Mouse (Mus musculus) forebrain, embryonic 11.5 days (tissue): ENCODE data around the gene Nlrc5. TPM values are rescaled to one million over a fixed set of nuclear protein-coding genes. Genes with fewer than 3 reads are reported as not detected.
"Not testable (repeated sequence)": the region's sequence is repeated elsewhere in the genome, so short reads cannot be mapped to it uniquely, and the experiment has no call there.

ENCODE experiments used
- ATAC-seq: fragments of 200-750 bp; cut with Nextera tagmentation; replicated peaks from 2 replicates; pipeline ENCODE4 v1.8.0; 2017; ENCODE audit warnings: moderate TSS enrichment; ENCODE audit not compliant: low FRiP score
- DNase-seq: peaks from one replicate; pipeline ENCODE4 v3.0.0-alpha.2; 2017; ENCODE audit warnings: low spot score
- H3K27ac ChIP-seq: fragments of 300-500 bp; sonication (generic); 2 replicates; pipeline ENCODE4 v1.5.1; 2014; ENCODE audit warnings: low read depth, low read length
- H3K27me3 ChIP-seq: fragments of 300-500 bp; sonication (generic); 2 replicates; pipeline ENCODE4 v1.6.1; 2014; ENCODE audit warnings: mild to moderate bottlenecking, low read length, mixed read lengths; ENCODE audit not compliant: control insufficient read depth, insufficient read depth
- H3K36me3 ChIP-seq: fragments of 300-500 bp; sonication (generic); 2 replicates; pipeline ENCODE4 v1.6.1; 2014; ENCODE audit warnings: mild to moderate bottlenecking, low read length, moderate library complexity, mixed read lengths; ENCODE audit not compliant: control insufficient read depth, insufficient read depth
- H3K4me1 ChIP-seq: fragments of 300-500 bp; sonication (generic); replicated peaks from 2 replicates; pipeline ENCODE4 v1.6.1; 2014; ENCODE audit warnings: low read length, mixed read lengths; ENCODE audit not compliant: control insufficient read depth, insufficient read depth
- H3K4me2 ChIP-seq: fragments of 300-500 bp; sonication (generic); 2 replicates; pipeline ENCODE4 v1.6.1; 2014; ENCODE audit warnings: low read depth, mild to moderate bottlenecking, low read length, moderate library complexity, mixed read lengths; ENCODE audit not compliant: severe bottlenecking
- H3K4me3 ChIP-seq: fragments of 300-500 bp; sonication (generic); 2 replicates; pipeline ENCODE4 v1.5.1; 2014; ENCODE audit warnings: low read depth, low read length
- H3K9ac ChIP-seq: fragments of 300-500 bp; sonication (generic); 2 replicates; pipeline ENCODE4 v1.6.1; 2014; ENCODE audit warnings: low read length
- H3K9me3 ChIP-seq: fragments of 300-500 bp; sonication (generic); 2 replicates; pipeline ENCODE4 v1.6.1; 2016; ENCODE audit warnings: low read length, mixed read lengths; ENCODE audit not compliant: control insufficient read depth
- WGBS: fragments of 180-500 bp; shearing (Covaris S2); extraction: QIAGEN DNeasy Blood & Tissue Kit; methylation state at CpG from one replicate; pipeline ENCODE4 v1.1.7; 2014; 5-methylcytosine and 5-hydroxymethylcytosine counted together
- polyA plus RNA-seq: library from polyadenylated mRNA; unstranded; fragments of >200 nt; fragmentation: Nextera tagmentation; extraction: Ambion mirVana; gene quantifications from 2 replicates; pipeline ENCODE4 v1.2.1, GENCODE M21; 2014

The Nlrc5 gene
- polyA plus RNA-seq, 1 experiment from 2014 or later = 0.09 TPM

DNA sequence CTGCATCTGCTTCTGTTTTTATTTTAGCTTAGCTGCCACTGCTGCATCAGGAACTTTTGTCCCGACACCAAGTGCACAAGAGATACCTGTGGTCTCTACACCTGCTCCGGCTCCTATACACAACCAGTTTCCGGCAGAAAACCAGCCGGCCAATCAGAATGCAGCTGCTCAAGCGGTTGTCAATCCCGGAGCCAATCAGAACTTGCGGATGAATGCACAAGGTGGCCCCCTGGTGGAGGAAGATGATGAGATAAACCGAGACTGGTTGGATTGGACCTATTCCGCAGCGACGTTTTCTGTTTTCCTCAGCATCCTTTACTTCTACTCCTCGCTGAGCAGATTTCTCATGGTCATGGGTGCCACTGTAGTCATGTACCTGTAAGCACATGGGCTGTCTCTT lies 42.0 kb upstream of the Nlrc5 start:
- Histone ChIP-seq H3K4me1 (no peaks in the 10 kb centered on the region), H3K27me3 (no peaks in the 10 kb centered on the region), H3K9me3 (no peaks in the 10 kb centered on the region), H3K36me3 (peaks cover 15% of the 10 kb centered on the region), H3K9ac (no peak overlapping the region), H3K4me3 (no peak overlapping the region), H3K27ac (no peak overlapping the region), H3K4me2 (no peak overlapping the region)
- no peak for DNase-seq
- ATAC-seq = no peak
- WGBS = 82% methylated on average over 12 of the region's 12 CpGs

DNA sequence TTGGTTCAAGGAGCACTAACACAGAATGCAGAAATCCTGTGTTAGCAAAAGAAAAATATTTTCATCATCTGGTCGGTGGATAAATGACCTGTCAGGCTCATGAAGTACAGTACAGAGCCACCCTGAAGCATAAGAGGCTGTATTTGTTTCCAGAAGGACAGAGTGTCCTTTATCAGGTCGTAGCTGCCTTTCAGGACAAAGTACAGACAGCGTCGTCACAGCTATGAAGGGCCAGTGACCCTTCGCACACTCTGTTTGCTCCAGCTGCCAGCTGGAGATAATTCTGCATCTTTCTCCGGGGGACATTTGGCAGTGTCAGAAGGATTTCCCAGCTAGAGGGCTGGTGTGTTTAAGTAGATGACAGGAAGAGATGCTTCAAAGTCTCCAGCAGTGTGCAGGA lies 41.5 kb upstream of the Nlrc5 start:
- Histone ChIP-seq H3K27me3 (no peaks in the 10 kb centered on the region), H3K4me3 (no peak overlapping the region), H3K36me3 (peaks cover 15% of the 10 kb centered on the region), H3K27ac (no peak overlapping the region), H3K9ac (no peak overlapping the region), H3K9me3 (no peaks in the 10 kb centered on the region), H3K4me1 (no peaks in the 10 kb centered on the region), H3K4me2 (no peak overlapping the region)
- no peak for DNase-seq
- 91% methylated on average over 6 of the region's 6 CpGs for WGBS
- ATAC-seq = no peak

DNA sequence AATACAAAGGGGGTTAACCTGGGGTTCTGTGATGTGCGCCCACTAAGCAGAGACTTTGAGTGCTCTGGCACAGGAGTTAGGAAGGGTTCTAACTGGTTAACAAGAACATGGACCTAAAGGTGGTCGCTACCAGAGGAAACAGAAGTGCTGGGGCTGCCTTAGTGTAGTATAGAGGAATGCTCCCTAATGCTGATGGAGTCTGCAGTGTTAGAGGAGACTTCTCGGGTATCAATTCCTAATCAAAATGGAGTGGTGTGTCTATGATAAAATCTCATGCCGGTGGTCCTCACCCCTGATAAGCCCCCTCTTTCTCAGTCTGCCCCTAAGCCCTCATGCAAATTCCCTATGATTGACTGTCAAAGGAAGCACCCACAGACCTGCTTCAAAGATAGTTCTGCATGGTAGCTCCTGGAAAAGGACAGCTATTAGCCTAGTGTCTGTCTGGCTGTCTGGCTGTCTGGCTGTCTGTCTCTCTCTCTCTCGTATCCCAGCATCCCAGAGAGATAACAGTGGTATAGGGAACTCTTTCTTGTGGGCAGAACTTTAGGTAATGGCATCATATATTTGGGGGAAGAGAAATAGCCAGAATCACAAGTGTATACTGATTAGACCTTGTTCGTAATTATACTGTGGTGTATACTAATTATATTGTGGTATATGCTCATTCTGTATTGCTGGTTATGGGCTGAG lies 38.2 kb upstream of the Nlrc5 start:
- Histone ChIP-seq H3K4me2 (no peak overlapping the region), H3K27me3 (no peaks in the 10 kb centered on the region), H3K9me3 (no peaks in the 10 kb centered on the region), H3K9ac (no peak overlapping the region), H3K27ac (no peak overlapping the region), H3K4me1 (no peaks in the 10 kb centered on the region), H3K4me3 (no peak overlapping the region), H3K36me3 (peaks cover 14% of the 10 kb centered on the region)
- WGBS = 84% methylated on average over 6 of the region's 6 CpGs
- ATAC-seq = no peak
- no peak for DNase-seq

DNA sequence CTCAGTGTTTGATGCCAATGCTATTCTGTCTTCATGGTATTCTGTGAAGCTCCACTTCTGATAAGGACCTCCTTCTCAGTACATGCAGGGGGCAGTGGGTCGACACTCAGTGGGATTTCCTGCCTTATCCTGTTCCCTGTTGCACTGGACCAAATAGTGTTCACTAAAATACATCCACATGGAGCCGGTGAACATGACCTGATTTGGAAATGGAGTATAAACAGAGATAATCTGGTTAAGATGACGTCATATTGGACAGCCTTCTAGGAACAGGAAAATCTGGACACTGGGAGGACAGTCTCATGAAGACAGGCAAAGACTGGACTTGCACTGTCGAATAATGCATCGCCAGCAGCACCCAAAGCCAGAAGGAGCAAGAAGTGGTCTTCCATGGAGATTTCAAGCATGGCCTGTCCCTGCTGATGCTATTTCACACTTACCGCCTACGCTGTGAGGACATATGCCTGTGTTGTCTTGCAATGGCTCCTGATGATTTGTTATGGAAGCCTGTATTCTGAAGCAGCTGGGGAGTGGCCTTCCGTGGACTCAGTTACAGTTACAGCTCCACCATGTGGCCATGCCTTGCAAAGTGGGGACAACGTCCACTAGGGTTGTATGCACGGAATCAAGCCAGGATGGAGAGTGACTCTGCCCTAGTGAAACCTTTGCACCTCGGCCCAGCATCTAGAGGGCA lies 37.0 kb upstream of the Nlrc5 start:
- Histone ChIP-seq H3K27ac (no peak overlapping the region), H3K4me1 (no peaks in the 10 kb centered on the region), H3K9me3 (no peaks in the 10 kb centered on the region), H3K4me2 (no peak overlapping the region), H3K27me3 (no peaks in the 10 kb centered on the region), H3K4me3 (no peak overlapping the region), H3K9ac (no peak overlapping the region), H3K36me3 (peaks cover 3% of the 10 kb centered on the region)
- 73% methylated on average over 11 of the region's 11 CpGs for WGBS
- no peak for DNase-seq
- no peak for ATAC-seq

DNA sequence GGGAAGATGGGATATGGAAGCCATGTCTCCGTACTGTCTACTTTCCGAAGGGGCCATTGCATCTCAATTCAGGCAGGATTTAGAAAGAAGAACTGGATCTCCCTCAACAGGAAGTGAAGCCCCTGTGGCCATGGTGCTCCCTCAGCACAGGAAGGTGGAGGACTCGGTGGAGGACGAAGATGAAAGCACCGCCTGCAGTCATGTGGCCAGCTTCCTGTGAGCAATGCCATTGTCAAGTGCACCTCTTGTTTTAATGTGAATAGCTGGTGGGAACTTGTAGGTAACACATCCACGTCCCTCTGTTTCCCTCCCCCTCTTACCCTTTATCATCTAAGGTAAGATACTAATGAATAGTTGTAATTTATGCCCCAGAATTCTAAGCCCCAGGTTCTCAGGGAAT lies 35.6 kb upstream of the Nlrc5 start:
- ATAC-seq (no peak), DNase-seq (no peak)
- WGBS = 81% methylated on average over 6 of the region's 6 CpGs
- Histone ChIP-seq H3K27me3 (no peaks in the 10 kb centered on the region), H3K9ac (no peak overlapping the region), H3K36me3 (no peaks in the 10 kb centered on the region; the same call in 1 of the 2 replicates), H3K27ac (no peak overlapping the region), H3K9me3 (no peaks in the 10 kb centered on the region), H3K4me1 (no peaks in the 10 kb centered on the region), H3K4me3 (no peak overlapping the region), H3K4me2 (no peak overlapping the region)

DNA sequence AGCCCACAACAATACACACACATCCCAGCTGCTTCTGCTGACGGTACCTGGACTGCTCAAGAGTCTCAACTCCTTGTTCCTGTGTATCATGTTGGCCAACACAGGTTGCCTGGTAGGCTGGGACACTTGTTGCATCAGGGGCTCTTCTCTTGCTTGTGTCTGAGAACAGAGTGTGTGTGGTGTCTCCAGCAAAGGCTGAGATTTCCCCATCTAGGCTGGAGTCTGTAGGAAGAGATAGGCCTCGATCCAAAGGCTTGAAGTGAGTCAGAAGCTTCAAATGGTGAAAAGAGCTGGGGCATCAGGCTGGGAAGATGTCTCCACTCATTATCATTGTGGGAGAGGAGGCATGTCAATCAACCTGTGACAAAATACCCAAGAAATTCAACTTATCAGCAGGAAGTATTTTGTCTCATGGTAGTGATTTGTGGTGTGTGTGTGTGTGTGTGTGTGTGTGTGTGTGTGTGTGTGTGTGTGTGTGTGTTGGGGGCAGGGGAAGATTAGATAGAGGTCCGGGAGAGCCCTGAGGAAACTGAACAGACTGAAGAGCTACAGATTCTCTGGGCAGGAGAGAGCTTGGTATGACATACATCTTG lies 34.7 kb upstream of the Nlrc5 start:
- H3K4me3 ChIP-seq = no peak overlapping the region
- no peaks in the 10 kb centered on the region; the same call in 1 of the 2 replicates for H3K36me3 ChIP-seq
- no peak overlapping the region for H3K27ac ChIP-seq
- DNase-seq (no peak), ATAC-seq (no peak)
- no peaks in the 10 kb centered on the region for H3K9me3 ChIP-seq
- H3K4me1 ChIP-seq = no peaks in the 10 kb centered on the region
- 92% methylated on average over 3 of the region's 3 CpGs for WGBS
- H3K27me3 ChIP-seq = no peaks in the 10 kb centered on the region
- H3K9ac ChIP-seq = no peak overlapping the region
- no peak overlapping the region for H3K4me2 ChIP-seq

DNA sequence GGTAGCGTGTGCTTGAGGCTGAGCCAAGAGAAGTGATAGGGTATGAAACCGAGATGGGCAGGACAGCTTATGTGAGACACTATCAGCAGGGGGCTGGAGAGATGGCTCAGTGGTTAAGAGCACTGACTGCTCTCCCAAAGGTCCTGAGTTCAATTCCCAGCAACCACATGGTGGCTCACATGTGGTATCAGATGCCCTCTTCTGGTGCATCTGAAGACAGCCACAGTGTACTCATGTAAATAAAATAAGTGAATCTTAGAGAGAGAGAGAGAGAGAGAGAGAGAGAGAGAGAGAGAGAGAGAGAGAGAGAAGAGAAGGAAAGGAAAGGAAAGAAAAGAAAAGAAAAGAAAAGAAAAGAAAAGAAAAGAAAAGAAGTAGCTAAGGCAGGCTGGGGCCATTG lies 34.2 kb upstream of the Nlrc5 start:
- 87% methylated on average over 2 of the region's 2 CpGs for WGBS
- not testable (repeated sequence) for DNase-seq, ATAC-seq, H3K27me3 ChIP-seq, H3K9me3 ChIP-seq, H3K36me3 ChIP-seq, H3K4me1 ChIP-seq, H3K4me3 ChIP-seq, H3K9ac ChIP-seq, H3K27ac ChIP-seq, H3K4me2 ChIP-seq

DNA sequence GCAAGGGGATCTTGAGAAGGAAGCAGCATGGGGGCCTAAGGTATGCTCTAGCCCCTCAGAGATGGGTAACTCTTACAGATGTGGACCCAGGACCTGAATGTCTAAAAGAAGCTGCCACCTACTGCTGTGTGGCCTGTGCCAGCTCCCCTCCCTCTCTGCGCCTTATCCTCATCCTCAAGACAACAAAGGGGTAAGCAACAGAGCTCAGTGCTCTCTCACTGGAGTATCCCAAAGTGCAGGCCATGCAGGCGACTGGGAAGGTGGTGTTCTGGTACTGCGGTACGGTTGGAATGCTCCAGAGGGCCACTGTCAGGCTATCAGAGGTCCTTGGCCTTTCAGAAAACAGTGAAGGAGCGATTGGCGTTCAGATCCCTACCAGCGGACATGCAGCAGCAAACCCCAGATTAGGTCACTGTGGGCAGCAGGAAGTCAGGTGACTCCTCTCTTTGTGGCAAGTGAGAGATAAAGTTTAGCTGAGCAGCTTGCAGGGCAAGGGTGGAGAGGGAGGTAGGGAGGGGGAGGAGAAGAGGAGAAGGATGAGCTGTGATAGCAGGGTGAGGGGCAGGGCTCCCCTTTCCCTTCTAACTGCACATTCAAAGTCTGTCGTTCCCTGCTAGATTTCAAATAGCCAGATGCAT lies 25.6 kb upstream of the Nlrc5 start:
- H3K9ac ChIP-seq = no peak overlapping the region
- ATAC-seq = no peak

More for the DNA sequence above, 25.6 kb upstream of the Nlrc5 start:
- 62% methylated on average over 8 of the region's 8 CpGs for WGBS
- no peak for DNase-seq
- H3K4me2 ChIP-seq = no peak overlapping the region
- H3K4me1 ChIP-seq = no peaks in the 10 kb centered on the region
- no peaks in the 10 kb centered on the region for H3K27me3 ChIP-seq
- H3K27ac ChIP-seq = no peak overlapping the region
- H3K36me3 ChIP-seq = no peaks in the 10 kb centered on the region
- no peaks in the 10 kb centered on the region for H3K9me3 ChIP-seq
- no peak overlapping the region for H3K4me3 ChIP-seq
